Mouse (Mus musculus) cerebellum, postnatal 14 days (tissue): ENCODE measurements at regions not wholly inside any gene's neighbourhood (a gene's known extent, or its start where the extent isn't known, plus 50 kb on each side); places are given as distances from the start of the nearest gene placed in this dataset.

Experiments
- DNase-seq, 2 experiments: peaks; one replicate each; pipeline ENCODE4 v3.0.0; 2021; ENCODE audit warnings: mixed read lengths in 2 of 2

DNA sequence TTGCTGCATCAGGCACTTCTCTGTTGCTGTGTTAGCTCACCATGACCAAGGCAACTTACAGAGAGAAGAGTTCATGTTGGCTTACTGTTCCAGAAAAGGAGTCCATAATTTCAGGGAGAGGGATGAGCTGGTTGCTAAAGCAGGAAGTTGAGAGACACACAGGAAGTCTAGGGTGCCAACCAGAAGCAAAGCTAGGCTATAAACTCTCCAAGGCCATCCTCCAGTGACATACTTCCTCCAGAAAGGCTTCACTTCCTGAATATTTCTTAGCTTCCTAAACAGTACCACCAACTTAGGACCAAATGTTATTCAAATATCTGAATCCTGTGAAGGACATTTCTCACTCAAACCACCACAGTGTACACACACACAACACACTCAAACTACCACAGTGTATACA is 2010.6 kb downstream of the A830018L16Rik start:
- no peak for DNase-seq

GRCm38 (mm10) chr1:13425601-13426327 is 2011.9 kb downstream of the A830018L16Rik start:
- no peak for DNase-seq

GRCm38 (mm10) chr1:13426328-13427067 is 2012.6 kb downstream of the A830018L16Rik start:
- DNase-seq = peak; percentile 60 to 66

DNA sequence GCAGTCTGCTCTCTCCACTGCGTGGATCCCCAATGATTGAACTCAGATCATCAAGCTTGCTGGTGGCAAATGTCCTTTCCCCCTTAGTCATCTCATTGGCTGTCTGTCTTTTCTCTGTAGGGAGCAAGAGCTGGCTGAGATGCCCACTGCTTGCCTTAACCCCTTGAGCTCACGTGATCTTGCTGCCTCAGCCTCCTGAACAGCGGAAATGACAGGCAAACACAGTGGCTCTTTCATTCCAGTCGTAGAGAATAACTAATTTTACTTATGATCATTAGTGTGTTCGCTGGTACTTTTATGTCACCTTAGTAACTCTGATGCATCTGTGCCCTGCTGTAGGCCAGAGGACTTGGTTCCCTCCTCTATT is 2013.1 kb downstream of the A830018L16Rik start:
- DNase-seq = no peak

DNA sequence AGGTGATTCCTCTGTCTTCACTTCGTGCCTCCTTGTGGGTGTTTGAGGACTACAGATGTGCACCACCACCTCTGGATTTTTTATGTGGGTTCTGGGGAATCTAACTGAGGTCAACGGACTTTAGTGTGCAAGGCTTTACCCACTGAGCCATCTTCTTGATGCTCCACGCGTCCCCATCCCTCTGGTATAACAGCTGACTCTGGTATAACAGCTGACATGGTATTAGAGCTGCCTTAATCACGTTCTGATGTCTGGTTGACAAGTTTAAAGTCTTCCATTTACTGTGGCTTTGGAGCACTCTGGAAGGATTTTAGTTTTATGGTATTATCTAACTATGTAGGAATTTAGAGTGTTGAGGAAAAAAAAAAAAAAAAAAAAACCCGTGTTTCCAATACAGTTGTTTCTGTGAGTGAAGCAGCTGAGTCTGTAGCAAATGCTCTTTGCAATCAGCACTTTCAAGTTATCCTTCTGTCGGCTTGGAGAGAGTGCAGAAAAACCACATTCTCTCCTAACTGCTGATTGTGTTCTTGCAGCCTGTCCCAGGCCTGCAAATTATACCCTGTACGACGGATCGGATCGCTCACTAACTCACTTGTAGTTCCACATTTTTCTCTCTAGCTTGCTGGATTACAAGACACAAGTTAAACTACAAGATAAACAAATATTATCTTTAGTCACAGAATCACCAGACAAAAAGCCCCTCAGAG is 2013.7 kb downstream of the A830018L16Rik start:
- no peak for DNase-seq

DNA sequence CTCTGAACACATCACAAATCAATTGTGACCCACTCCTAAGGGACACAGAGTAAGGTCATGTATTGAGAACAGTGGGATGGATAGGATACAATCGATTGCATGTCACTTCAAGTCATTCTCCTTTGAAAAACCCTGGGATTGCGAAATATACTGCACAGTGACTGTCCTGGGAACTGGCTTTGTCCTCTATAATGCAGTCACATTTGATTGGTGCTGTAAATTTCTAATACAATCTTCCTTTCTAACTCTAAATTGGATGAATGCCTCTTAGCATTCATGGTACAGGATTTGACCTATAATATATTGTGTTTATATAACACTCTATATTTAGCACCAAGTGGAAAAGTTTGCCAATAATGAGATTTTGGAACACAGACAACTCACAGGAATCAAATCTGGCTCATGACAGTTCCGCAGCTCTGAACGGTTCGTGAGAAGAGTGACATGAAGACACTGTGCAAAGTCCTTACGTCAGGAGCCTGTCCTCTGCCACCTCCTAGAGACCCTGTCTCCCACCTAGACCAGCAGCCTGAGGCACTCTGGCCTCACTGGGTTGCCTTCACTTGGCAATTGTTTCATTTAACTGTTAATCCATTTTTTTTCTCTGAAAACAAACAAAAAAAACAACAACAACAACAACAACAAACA is 2024.0 kb downstream of the A830018L16Rik start:
- no peak for DNase-seq

DNA sequence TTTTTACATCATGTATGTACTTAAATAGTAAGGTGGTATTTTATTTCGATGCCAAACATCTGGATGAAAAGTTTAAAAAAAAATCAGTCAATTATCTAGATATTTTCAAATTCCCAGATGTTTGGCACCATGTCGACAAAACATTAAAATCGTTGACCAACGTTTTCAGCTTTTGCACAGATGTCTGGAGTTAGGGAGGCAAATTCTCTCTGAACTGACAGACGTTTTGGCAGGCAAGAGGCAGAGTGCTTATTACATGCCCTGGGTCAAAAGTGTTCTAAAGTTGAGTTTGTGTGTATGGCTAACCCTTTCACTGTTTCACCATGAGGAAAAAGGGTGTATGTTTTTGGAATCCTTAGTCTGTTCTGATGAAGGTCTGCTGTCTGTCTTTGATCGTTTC is 2028.5 kb downstream of the A830018L16Rik start:
- no peak for DNase-seq

DNA sequence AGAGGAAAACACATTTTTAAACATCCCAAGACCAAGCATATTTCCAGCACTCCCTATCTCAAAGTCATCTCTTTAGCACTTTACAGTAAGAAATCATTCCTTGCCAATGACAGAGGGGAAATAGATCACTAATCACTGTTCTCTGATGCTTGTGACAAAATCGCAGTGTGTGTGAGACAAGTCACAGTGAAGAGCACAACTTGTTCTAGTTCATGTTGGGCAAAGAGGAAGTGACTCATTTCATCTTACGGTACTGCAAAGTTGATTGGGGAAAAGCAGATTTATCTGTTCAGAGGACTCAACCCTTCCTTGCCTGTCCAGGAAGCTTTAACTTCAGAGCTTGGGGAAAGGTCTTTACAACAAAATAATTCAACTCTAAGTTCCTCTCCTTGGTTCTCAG is 2040.6 kb downstream of the A830018L16Rik start:
- DNase-seq = no peak

DNA sequence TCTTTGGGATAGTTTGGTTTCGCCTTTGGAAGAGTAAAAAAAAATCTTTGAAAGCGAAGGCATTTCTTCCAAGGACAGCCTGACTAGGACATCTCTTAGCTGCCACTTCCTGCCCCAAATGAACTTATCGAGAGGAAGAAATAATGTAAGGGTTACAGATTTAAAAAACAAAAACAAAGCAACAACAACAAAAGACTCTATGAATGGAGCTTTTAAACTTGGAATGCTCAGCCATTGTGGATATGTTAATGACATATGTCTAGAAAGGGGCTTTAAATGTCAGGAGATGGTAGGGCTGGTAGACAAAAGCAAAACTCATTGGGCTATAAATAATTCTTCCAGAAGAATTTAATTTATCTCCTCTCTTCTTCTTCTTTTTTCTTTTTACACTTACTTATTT is 2041.7 kb downstream of the A830018L16Rik start:
- no peak for DNase-seq

DNA sequence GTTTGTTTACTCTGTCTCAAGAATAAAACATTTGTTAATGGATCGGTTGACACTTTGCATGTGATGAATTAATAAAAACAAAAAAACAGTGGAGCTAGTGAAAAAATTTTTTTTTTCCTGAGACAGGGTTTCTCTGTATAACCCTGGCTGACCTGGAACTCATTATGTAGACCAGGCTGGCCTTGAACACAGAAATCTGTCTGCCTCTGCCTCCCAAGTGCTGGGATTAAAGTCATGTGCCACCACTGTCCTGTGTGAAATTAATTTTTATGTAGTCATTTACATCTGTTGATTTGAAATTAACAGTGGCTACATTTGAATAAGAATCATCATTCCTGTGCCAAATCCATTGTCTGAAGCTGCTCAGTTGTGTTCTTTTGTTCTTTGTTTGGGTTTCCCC is 2050.4 kb downstream of the A830018L16Rik start:
- DNase-seq = no peak

- DNase-seq = no peak
These were observed 2053.3 kb downstream of the A830018L16Rik start for GRCm38 (mm10) chr1:13467174-13467573.

- DNase-seq = no peak
These were observed 2054.2 kb downstream of the A830018L16Rik start for GRCm38 (mm10) chr1:13467886-13468630.

GRCm38 (mm10) chr1:13494727-13495404 is 2081.0 kb downstream of the A830018L16Rik start:
- no peak for DNase-seq

DNA sequence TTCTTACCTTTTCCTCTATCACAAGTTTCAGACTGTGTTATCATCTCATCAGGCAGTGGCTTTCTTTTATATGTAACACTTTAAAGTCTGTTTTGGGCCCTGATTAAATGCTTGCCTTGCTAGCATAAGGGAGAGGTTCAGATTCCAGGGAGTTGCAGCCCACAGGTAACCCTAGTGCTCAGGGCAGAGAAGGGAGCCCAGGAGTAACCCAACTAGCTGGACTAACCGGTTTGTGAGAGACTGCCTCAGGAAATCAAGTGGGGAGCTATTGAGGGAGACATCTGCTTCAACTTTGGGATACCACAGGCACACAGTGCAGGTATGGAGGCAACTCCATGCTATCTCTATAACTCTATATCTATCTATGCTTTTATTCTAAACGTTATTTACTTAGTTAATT is 2082.5 kb downstream of the A830018L16Rik start:
- no peak for DNase-seq

DNA sequence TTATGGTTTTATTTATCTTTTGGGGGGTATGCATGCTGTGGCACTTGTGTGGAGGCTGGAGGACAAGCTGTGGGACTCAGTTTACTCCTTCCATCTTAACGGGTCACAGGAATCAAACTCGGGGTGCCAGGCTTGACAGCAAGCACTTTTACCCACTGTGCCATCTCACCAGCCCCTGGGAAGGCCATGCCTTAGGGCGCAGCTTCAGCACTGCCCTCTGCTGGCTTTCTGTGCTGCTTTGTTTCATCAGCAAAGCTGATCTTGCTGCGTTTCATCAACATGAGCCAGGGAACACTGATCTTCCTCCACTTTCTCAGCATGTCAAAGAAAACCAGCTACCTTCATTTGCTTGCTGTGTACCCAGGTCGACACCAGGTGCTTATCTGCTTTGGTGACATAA is 2086.6 kb downstream of the A830018L16Rik start:
- DNase-seq = peak; percentile 51 to 67

- DNase-seq = no peak
These were observed 2088.0 kb downstream of the A830018L16Rik start for GRCm38 (mm10) chr1:13501938-13502337.

DNA sequence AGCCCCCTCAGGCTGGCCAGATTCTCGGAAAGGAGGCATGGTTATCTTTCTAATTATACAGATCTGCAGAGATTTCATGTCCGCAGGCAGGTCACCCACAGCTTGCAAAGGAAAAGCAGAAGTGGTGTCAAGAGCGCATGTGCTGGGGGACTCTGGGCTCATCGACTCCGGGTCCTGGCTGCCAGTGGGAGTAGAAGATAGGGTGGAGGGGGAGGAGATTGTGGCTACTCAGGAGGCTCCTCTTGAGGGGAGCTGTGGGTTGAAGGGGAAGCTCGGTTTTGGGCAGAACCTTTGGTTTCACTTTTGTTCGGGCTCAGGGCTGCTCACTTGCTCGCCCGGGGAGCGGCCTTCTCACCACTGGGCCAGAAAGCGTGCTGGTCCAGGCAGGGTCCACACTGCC is 2099.9 kb downstream of the A830018L16Rik start:
- no peak for DNase-seq
